Mouse (Mus musculus) brain, adult 2 months (tissue): ENCODE measurements around the gene Enox1.

Experiments used
- DNase-seq: peaks from one replicate; pipeline ENCODE4 v3.0.0; 2011; ENCODE audit warnings: low read depth, low spot score

The Enox1 gene

DNA sequence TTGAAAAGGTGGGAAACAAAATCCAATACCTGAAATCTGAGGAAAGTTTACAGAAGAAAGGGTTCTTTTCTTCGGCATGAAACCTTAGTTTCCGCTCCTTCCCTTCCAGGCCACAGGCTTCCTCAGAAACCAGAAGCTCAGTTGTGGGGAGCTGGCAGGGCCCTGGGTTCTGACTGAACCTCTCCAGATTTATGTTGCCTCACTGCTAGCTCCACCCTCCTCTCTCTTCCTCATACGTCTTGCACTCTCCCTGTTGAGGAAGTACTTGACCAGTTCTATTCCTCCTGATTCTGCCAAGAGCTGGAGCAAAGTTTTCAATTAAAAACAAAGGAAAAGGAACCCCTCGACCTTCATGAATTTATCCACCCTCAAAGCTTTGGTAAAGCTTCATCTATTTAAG, 291.4 kb downstream of the Enox1 start:
- DNase-seq = no peak

DNA sequence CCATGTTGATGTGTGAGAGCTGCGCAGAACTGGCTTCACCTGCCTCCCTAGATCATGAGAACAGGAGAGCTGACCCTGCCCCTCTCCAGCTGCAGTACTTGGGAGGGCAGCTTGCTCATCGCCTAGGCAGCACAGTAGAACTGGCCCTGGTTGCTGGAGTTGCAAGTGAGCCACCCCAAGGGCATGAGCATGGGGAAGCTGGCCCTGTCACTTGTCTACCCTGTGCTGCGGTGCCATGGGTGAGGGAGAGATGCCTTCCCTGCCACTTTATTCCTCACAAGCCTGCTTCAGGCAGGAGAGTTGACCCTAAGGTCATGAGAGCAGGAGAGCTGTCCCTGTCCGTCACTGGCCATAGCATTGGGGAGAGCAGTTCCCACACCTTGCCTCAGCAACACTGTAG, 295.4 kb downstream of the Enox1 start:
- DNase-seq = no peak

DNA sequence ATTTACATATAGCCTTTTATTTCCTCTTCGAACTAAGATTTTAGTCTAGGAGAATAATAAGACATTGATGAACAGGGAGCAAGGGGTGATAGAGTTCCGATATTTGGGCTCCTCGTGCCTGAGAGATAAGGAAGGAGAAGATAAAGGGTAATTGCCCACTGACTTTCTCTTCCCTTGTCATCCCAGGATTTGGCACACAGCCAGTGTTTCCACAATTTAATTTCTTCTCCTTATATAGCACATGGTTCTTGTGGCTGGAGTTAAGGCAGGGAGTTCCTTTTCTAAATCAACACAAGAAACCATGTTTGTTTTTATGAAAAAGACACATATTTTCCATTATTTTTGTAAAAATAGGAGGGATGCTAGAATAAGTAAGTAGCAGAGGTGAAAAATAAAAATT, 299.5 kb downstream of the Enox1 start:
- no peak for DNase-seq

DNA sequence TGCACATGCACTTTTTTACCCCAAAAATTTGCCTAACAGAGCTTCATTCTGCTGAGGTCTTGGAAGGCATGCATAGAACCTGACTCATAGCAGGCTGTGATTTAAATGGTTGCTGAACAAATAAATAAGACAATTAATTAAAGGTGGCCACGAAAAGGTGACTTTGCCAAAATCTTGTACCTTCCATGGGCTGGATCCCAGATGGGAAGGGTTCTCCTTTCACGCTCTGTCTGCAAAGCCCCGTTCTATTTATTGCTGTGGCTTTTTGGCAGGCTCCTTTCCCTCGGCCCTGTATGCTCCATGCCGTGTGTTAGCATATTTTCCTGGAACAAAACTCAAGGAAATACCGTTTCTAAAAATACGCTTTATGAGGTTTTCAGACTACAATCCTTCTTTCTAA, 300.3 kb downstream of the Enox1 start:
- DNase-seq = peak; percentile 83

GRCm38 (mm10) chr14:77458217-77458616, 301.7 kb downstream of the Enox1 start:
- DNase-seq = no peak

GRCm38 (mm10) chr14:77463919-77464318, 307.4 kb downstream of the Enox1 start:
- no peak for DNase-seq

GRCm38 (mm10) chr14:77464782-77465181, 308.2 kb downstream of the Enox1 start:
- DNase-seq = no peak

DNA sequence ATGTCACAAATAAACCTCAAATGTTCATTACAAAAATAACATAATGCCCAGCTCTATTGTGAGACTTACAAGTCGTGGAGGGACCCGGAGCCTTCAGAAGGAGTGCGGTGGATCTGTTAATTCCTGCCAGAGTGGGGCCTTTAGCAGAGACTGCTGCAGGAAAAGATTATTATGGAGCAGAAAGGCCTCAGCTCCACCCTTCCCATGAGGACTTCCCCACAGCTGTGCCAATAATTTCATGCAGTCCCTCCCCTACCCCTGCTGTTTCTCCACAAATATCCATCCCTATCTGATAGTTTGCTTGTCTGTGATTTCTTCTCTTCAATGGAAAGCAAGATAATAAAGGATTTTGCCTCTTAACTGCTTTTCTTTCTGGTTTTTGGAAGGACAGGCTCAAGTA, 314.0 kb downstream of the Enox1 start:
- peak; percentile 28 for DNase-seq

DNA sequence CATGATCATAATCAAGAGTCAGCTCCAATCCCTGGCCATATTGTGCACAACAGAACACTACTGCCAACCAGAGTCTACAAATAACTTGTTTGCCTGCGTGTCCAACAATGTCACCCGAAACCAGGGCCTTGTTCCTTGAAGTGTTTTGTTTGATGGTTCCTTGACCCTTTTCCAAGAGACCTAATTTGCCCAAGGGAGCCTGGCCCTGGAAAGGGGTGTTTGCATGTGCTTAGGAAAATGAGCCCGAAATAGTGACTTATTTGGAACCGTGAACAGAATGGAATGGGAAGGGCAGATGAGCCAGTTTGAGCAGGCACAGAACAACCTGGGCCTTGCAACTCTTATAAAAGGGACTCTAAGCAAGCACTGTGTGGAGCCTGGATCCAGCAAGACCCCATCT, 316.9 kb downstream of the Enox1 start:
- no peak for DNase-seq

- DNase-seq = no peak
Measured at GRCm38 (mm10) chr14:77474026-77474425, 317.5 kb downstream of the Enox1 start.

GRCm38 (mm10) chr14:77475134-77475820, 318.7 kb downstream of the Enox1 start:
- DNase-seq = no peak

DNA sequence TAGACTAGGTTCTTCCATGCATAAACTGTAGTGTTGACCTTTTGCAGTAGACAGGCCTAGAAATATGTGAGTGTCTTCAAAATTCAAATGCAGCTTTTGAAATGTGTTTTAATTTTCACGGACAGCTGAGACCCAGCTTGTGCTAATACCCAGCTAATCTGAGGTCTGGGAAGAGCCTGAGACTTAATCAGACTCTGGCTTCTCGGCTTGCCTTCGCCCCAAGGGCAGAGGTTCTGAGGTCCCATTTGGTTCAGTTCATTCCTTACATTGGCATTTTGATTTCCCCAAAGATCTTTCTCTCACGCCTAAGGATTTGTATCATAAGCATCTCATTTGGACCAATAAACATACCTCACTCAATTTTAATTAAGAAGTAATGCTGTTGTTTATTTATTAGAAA, 321.1 kb downstream of the Enox1 start:
- DNase-seq = no peak

DNA sequence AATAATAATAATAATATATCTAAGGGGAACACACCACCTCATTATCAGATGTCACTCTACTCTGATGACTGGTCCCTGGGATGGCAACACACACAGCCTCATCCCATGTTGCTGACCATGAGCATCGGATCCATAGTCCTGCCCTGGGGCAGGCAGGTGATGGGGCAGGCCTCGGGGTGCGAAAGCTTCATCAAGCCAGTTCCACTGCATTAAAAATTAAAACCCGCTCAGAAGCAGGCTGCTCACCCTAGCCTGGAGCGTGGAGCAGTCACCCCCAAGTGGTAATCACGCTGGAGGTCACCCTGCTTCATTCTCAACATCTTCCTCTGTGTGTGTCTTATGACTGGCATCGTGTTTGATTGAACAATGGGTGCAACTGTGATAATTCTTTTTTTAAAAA, 321.6 kb downstream of the Enox1 start:
- DNase-seq = no peak

DNA sequence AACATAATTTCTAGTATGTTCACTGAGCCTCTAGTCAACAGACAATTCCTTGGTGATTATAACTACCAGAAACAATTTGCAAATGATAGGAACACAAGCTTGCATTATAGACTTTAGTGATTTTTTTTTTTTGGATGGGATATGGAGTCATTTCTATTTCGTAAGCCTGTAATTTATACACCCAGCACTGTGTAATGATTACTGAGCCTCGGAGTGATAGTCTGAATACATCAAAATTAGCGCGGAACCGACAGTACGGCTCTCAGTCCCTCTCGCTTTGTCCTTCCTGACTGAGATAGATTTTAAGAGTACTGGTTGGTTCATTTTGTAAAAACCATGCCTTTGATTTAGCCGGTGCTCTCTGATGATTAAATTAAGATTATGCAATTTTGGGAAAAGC, 322.1 kb downstream of the Enox1 start:
- DNase-seq = no peak

DNA sequence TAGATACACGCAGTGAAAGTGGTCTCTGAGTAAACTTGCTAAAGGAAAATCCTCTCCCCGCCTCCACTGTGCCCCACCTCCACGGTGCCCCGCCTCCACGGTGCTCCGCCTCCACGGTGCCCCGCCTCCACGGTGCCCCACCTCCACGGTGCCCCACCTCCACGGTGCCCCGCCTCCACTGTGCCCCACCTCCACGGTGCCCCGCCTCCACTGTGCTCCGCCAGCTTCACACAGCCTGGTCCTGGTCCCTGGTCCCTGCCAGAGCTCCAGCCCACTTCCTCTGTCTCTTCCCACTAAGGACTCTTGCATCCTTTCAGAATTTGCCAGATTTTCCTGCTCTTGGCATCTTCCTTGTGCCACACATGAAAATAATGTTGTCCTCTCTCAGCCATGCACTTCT, 326.5 kb downstream of the Enox1 start:
- no peak for DNase-seq

DNA sequence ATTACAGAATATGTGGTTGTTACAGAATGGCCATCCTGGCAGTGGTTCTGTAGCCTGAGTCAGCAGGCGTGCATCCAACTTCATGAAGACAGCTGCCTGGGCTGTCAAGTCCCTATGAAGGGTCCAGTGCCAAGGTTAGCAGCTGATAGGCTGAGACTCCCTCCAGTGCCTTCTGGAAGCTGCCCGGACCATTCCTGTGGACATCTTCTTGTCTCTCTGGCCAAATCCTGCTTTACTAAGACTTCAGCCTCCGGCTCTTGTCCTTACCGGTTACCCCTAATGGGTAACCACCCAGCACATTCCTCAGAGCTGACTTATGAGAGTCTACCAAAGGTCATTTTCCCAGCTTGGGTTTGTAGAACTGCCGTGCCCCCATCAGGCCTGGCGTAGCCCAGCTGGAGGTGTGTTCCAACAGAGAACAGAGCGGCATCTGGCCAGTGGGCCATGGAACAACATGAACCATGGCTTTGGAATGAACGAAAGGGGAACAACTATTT, 328.4 kb downstream of the Enox1 start:
- peak; percentile 91 for DNase-seq

DNA sequence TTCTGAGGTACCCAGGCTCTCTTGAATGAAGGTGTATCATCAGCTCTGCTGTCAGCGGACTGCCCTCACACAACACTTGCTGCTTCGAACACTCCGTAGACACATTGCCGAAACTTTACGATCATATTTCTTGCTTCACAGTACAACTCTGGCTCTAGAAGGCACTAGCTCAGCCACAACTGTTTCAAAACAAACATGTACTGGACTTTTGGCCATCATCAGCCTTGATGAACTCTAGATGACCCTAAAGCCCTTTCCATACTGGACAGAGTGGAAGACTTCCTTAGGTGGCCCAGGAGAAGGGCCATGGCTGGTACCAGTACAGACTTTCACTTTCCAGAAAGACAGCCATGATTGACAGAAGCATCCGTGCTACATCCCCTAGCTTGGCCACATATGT, 334.1 kb downstream of the Enox1 start:
- DNase-seq = no peak

GRCm38 (mm10) chr14:77491731-77492130, 335.2 kb downstream of the Enox1 start:
- no peak for DNase-seq

- no peak for DNase-seq
Measured at GRCm38 (mm10) chr14:77499996-77500581, 343.5 kb downstream of the Enox1 start.

- DNase-seq = no peak
Measured at GRCm38 (mm10) chr14:77504458-77505135, 348.0 kb downstream of the Enox1 start.

DNA sequence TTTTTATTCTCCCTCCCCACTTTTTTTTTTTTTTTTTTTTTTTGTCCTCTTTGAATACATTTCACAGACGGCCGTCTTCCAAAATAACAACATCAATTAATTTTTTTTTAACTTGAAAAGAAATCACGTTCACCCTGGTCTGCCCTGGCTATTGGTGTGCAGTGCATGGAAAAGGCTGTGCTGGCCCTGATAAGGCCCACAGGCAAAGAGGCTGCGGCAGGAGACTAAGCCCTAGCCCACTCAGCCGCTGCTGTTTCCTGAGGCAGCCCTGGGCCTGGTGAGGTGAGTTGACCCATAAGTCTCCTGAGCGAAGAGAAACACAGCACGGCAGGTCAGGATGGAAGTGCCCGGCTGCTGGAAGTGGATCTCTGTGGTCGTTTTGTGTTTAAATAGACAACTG, 349.8 kb downstream of the Enox1 start:
- no peak for DNase-seq

DNA sequence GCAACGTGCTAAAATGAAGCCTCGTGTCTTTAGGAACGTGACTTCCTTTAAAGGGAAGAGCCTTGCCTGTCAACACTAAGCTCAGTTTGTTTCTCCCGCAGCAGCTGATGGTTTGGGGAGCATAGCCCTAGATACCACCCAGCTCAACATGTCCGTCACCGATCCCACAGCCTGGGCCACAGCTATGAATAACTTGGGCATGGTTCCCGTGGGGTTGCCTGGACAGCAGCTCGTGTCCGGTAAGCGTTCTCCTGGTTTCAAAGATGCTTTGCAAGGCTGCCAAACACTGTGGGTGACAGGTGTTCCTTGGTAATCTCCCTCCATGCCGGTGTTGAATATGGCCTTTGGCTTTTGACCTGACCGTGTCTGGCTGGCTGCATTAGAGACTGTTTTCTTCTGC, 351.5 kb downstream of the Enox1 start:
- DNase-seq = peak; percentile 62

GRCm38 (mm10) chr14:77509042-77509441, 352.5 kb downstream of the Enox1 start:
- no peak for DNase-seq
